Mouse (Mus musculus) left cerebral cortex, postnatal 14 days (tissue): ENCODE measurements at regions not wholly inside any gene's neighbourhood (a gene's known extent, or its start where the extent isn't known, plus 50 kb on each side); places are given as distances from the start of the nearest gene placed in this dataset.

Experiments used
- DNase-seq, 2 experiments: peaks; one replicate each; pipeline ENCODE4 v3.0.0; 2021 to 2022; ENCODE audit warnings: low spot score in 2 of 2, mixed read lengths in 1 of 2
- intact Hi-C: fragments of 180-260 bp; cut with DNase I; formaldehyde crosslinking; loops from one replicate; pipeline ENCODE4 v1.15.1; 2025

GRCm38 (mm10) chr5:18080761-18081160 lies 118.4 kb downstream of the Gnat3 start:
- intact Hi-C loops: no loop called here
- DNase-seq: no peak

- DNase-seq: no peak
- intact Hi-C loops: no loop called here
Observed at GRCm38 (mm10) chr5:18082219-18082618, 119.9 kb downstream of the Gnat3 start.

GRCm38 (mm10) chr5:18083789-18084188 lies 121.4 kb downstream of the Gnat3 start:
- intact Hi-C loops: no loop called here
- no peak for DNase-seq

GRCm38 (mm10) chr5:18085456-18085855 lies 123.1 kb downstream of the Gnat3 start:
- peak in 1 of 2 experiments; percentile 10 for DNase-seq
- intact Hi-C loops: no loop called here

- DNase-seq: peak; percentile 62 to 92
- intact Hi-C loops: loop anchor here (1.0 to 2.0 kb wide), 2 partner anchors 271 to 358 kb away; no protein-coding TSS in a partner anchor
Observed at GRCm38 (mm10) chr5:18087919-18088445, 125.6 kb downstream of the Gnat3 start.

- DNase-seq: no peak
- intact Hi-C loops: loop anchor here (2.0 kb wide), 1 partner anchor 269 kb away; no protein-coding TSS in a partner anchor
Observed at GRCm38 (mm10) chr5:18089956-18090355, 127.6 kb downstream of the Gnat3 start.

GRCm38 (mm10) chr5:18114905-18115689 lies 152.7 kb downstream of the Gnat3 start:
- no peak for DNase-seq
- intact Hi-C loops: no loop called here

- intact Hi-C loops: no loop called here
- no peak for DNase-seq
Observed at GRCm38 (mm10) chr5:18135794-18136678, 173.7 kb downstream of the Gnat3 start.

GRCm38 (mm10) chr5:18137450-18138061 lies 175.2 kb downstream of the Gnat3 start:
- intact Hi-C loops: no loop called here
- DNase-seq: peak; percentile 27 to 36

- no peak for DNase-seq
- intact Hi-C loops: no loop called here
Observed at GRCm38 (mm10) chr5:18152241-18152640, 189.9 kb downstream of the Gnat3 start.

GRCm38 (mm10) chr5:18153703-18154102 lies 191.4 kb downstream of the Gnat3 start:
- intact Hi-C loops: no loop called here
- no peak for DNase-seq

- intact Hi-C loops: no loop called here
- DNase-seq: no peak
Observed at GRCm38 (mm10) chr5:18163515-18163914, 196.6 kb downstream of the Gnai1 start.

- DNase-seq: no peak
- intact Hi-C loops: no loop called here
Observed at GRCm38 (mm10) chr5:18177810-18178209, 182.3 kb downstream of the Gnai1 start.

- DNase-seq: no peak
- intact Hi-C loops: no loop called here
Observed at GRCm38 (mm10) chr5:18211395-18212057, 148.6 kb downstream of the Gnai1 start.
